Mouse (Mus musculus) lung, embryonic 16.5 days (tissue): ENCODE data around the gene Pex16. TPM values are rescaled to one million over a fixed set of nuclear protein-coding genes. Genes with fewer than 3 reads are reported as not detected.

ENCODE experiments used
- ATAC-seq: fragments of 200-750 bp; cut with Nextera tagmentation; 2 replicates; pipeline ENCODE4 v1.8.0; 2017; ENCODE audit warnings: low read depth, mild to moderate bottlenecking, moderate library complexity
- H3K27ac ChIP-seq: fragments of 300-500 bp; sonication (generic); 2 replicates; pipeline ENCODE4 v1.5.1; 2014; ENCODE audit warnings: mild to moderate bottlenecking, control low read depth, low read length
- H3K27me3 ChIP-seq: fragments of 300-500 bp; sonication (generic); 2 replicates; pipeline ENCODE4 v1.6.1; 2014; ENCODE audit warnings: low read depth, low read length, mixed read lengths; ENCODE audit not compliant: control insufficient read depth, insufficient read depth
- H3K36me3 ChIP-seq: fragments of 300-500 bp; sonication (generic); 2 replicates; pipeline ENCODE4 v1.6.1; 2014; ENCODE audit warnings: low read length; ENCODE audit not compliant: control insufficient read depth, insufficient read depth
- H3K4me1 ChIP-seq: fragments of 300-500 bp; sonication (generic); replicated peaks from 2 replicates; pipeline ENCODE4 v1.6.1; 2014; ENCODE audit warnings: low read length, mixed read lengths; ENCODE audit not compliant: control insufficient read depth, insufficient read depth
- H3K4me2 ChIP-seq: fragments of 300-500 bp; sonication (generic); 2 replicates; pipeline ENCODE4 v1.6.1; 2014; ENCODE audit warnings: low read depth, low read length, control low read depth
- H3K4me3 ChIP-seq: fragments of 300-500 bp; sonication (generic); 2 replicates; pipeline ENCODE4 v1.5.1; 2014; ENCODE audit warnings: mild to moderate bottlenecking, low read length, control low read depth
- H3K9ac ChIP-seq: fragments of 300-500 bp; sonication (generic); 2 replicates; pipeline ENCODE4 v1.6.1; 2014; ENCODE audit warnings: low read length, control low read depth
- H3K9me3 ChIP-seq: fragments of 300-500 bp; sonication (generic); 2 replicates; pipeline ENCODE4 v1.6.1; 2016; ENCODE audit warnings: low read length; ENCODE audit not compliant: control insufficient read depth
- whole genome bisulfite sequencing: fragments of 180-500 bp; shearing (Covaris S2); extraction: QIAGEN DNeasy Blood & Tissue Kit; methylation state at CpG from one replicate; pipeline ENCODE4 v1.1.7; 2014; 5-methylcytosine and 5-hydroxymethylcytosine counted together
- polyA plus RNA-seq: library from polyadenylated mRNA; unstranded; fragments of >200 nt; fragmentation: Nextera tagmentation; extraction: Ambion mirVana; gene quantifications from 2 replicates; pipeline ENCODE4 v1.2.1, GENCODE M21; 2015

The Pex16 gene
- polyA plus RNA-seq, 1 experiment from 2014 or later = 22.0 TPM

DNA sequence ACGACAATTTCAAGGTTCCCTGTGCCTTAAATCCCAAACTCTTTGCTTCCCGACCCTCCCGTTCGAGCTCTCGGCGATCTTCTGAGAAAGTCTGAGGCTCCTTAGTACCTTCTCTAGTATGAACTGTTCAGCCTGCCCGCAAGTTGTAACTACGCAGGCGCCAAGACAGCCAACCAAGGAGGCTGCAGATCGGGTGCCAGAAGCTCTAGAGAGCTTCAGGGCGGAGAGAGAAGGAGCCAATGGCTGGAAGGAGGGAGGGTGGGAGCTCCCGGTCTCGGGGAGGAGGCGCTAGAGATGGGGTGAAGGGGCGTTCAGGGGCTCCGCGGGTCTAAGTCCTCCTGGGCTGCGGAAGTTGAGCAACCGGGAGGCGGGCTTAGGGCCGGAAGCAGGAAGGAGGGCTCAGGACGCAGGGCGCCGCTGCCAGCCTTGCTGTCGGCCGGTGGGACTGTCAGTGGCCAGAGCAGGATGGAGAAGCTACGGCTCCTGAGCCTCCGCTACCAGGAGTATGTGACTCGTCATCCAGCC lies 685 bp downstream of the Pex16 start:
- under 1% methylated on average over 28 of the region's 29 CpGs for WGBS
- peaks cover 14% of the 10 kb centered on the region for H3K27me3 ChIP-seq
- peak overlapping the region; percentile 92 for H3K4me3 ChIP-seq
- H3K36me3 ChIP-seq = peaks cover 14% of the 10 kb centered on the region
- peaks cover 20% of the 10 kb centered on the region for H3K4me1 ChIP-seq
- ATAC-seq = peak; percentile 94
- peak overlapping the region; percentile 98 for H3K4me2 ChIP-seq
- H3K9me3 ChIP-seq = no peaks in the 10 kb centered on the region
- peak overlapping the region; percentile 84 for H3K9ac ChIP-seq
- H3K27ac ChIP-seq = peak overlapping the region; percentile 97

DNA sequence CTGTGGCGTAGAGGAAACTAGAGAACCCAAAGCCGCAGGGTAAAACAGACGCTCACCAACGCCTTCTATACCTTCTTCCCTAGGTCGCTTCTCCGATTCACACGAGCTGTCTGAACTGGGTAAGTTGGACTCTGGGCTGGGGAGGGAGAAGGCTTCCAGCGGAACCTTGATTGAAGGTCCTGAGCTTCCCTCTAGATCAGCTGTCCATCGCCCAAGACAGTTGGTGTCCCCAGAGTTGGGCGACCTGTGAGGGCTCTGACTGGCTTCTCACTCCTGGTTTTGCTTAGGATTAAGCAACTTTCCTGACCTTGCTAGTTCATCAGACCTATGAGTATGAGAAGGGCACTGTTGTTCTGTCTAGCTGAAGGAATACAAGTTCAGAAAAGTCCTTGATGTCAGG lies 1.3 kb downstream of the Pex16 start:
- Histone ChIP-seq H3K4me3 (peak overlapping the region; percentile 92), H3K4me2 (peak overlapping the region; percentile 98), H3K9me3 (no peaks in the 10 kb centered on the region), H3K4me1 (peaks cover 20% of the 10 kb centered on the region), H3K27ac (peak overlapping the region; percentile 97), H3K36me3 (peaks cover 14% of the 10 kb centered on the region), H3K27me3 (peaks cover 9% of the 10 kb centered on the region; the same call in 1 of the 2 replicates), H3K9ac (peak overlapping the region; percentile 84)
- no peak for ATAC-seq
- WGBS = 9% methylated on average over 10 of the region's 10 CpGs

DNA sequence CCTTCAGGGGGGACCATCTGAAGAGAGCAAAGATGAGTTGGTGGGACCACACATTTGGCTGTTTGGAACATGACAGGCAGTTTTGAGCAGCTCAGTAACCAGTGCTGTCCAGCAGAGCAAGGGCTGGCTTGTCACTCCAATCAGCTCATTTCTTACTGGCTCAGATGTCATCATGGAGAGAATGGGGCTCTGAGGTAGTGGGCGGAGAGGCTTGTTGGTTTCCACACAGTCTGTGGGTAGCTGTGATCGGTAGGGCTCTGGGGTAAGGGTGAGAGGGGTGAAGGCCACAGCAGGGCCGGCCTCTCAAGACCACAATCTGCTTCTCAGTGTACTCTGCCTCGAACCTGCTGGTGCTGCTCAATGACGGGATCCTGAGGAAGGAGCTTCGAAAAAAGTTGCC lies 1.8 kb downstream of the Pex16 start:
- 72% methylated on average over 6 of the region's 6 CpGs for WGBS
- Histone ChIP-seq H3K4me3 (peak overlapping the region; percentile 92; the same call in 1 of the 2 replicates), H3K9me3 (no peaks in the 10 kb centered on the region), H3K9ac (peak overlapping the region; percentile 84), H3K27ac (no peak overlapping the region), H3K27me3 (peaks cover 5% of the 10 kb centered on the region; the same call in 1 of the 2 replicates), H3K36me3 (peaks cover 17% of the 10 kb centered on the region), H3K4me1 (peaks cover 20% of the 10 kb centered on the region), H3K4me2 (peak overlapping the region; percentile 98)
- ATAC-seq = no peak

DNA sequence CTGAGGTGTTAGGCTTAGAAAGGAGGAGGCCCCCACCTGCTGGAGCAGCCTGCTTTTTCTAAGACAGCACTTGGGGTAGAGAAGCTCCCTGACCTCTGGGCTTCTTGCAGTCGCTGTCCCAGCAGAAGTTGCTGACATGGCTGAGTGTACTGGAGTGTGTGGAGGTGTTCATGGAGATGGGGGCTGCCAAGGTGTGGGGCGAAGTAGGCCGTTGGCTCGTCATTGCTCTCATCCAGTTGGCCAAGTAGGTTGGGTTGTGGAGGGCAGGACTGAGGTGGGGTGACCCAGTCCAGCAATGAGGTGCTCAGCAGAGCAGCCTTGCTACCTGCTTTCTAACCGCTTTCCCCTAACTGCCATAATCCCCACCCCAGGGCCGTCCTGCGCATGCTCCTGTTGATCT lies 2.8 kb downstream of the Pex16 start:
- Histone ChIP-seq H3K4me1 (peaks cover 18% of the 10 kb centered on the region), H3K27ac (no peak overlapping the region), H3K4me2 (no peak overlapping the region), H3K9ac (no peak overlapping the region), H3K27me3 (peaks cover under 1% of the 10 kb centered on the region; the same call in 1 of the 2 replicates), H3K36me3 (peaks cover 20% of the 10 kb centered on the region), H3K4me3 (no peak overlapping the region), H3K9me3 (no peaks in the 10 kb centered on the region)
- 89% methylated on average over 7 of the region's 7 CpGs for WGBS
- ATAC-seq = no peak

DNA sequence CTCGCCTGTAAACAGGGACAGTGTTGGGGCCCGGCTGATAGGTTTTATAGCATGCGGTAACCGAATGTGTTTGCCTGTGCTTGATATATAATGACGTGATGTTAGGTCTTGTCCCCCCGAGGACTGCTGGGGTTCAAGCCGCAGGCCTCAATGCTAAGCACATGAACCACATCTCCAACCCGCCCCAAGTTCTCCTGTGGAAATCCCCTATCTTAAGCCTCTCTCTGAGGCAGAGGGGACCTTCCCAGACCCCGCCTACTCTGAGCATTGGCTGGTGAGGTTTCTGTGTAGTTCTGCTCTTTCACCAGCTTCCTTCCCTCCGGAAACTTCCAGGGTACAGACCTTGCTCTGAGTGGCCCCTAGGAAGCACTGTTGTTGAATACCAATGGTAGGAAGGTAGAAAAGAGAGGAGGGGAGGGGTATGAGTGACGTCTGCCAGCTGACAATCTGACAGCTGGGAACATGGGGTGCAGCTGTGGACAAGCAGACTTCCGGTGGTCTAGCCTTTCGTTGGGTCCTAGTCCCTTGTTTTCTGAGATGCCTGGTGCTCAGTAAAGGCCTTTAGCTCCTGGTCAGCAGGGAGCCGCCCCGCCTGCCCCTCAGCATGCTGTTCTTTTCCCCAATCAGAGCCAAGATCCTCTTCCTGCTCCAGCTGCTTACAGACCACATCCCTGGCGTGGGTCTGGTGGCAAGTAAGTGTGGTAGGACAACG lies 5.5 kb downstream of the Pex16 start:
- H3K27ac ChIP-seq = no peak overlapping the region
- H3K27me3 ChIP-seq = no peaks in the 10 kb centered on the region
- no peak overlapping the region for H3K4me2 ChIP-seq
- H3K36me3 ChIP-seq = peaks cover 23% of the 10 kb centered on the region
- H3K4me3 ChIP-seq = no peak overlapping the region
- 71% methylated on average over 17 of the region's 17 CpGs for WGBS
- ATAC-seq = no peak
- no peak overlapping the region for H3K9ac ChIP-seq
- peaks cover 6% of the 10 kb centered on the region for H3K4me1 ChIP-seq
- no peaks in the 10 kb centered on the region for H3K9me3 ChIP-seq

DNA sequence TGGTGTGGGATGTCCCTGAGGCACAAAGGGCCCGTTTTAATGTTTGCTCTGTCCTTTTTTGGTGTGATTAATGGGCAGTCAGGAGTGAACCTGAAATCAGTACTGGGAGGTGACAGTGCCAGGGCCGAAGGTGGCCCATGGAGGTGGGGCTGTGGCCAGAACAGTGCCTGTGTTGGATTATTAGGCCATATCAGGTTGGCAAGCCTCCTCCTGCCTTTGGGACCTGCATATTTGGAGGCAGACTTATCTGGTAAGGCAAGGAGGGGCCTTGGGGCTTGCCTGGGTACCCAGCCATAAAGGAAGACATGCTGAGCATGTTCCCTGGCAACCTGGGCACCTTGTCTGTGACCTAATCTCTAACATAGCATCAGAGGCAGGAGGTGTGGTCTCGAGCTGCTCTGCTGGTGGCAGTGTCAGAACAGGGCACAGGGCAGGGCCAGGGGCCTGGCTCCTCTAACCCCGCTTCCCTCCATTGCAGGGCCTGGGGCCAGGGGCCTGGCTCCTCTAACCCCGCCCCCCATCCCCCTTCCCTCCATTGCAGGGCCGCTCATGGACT lies 6.1 kb downstream of the Pex16 start:
- Histone ChIP-seq H3K9me3 (no peaks in the 10 kb centered on the region), H3K4me3 (no peak overlapping the region), H3K9ac (no peak overlapping the region), H3K4me1 (peaks cover 6% of the 10 kb centered on the region), H3K4me2 (no peak overlapping the region), H3K27ac (no peak overlapping the region), H3K27me3 (no peaks in the 10 kb centered on the region), H3K36me3 (peaks cover 23% of the 10 kb centered on the region)
- WGBS = 64% methylated on average over 6 of the region's 6 CpGs
- ATAC-seq = no peak

DNA sequence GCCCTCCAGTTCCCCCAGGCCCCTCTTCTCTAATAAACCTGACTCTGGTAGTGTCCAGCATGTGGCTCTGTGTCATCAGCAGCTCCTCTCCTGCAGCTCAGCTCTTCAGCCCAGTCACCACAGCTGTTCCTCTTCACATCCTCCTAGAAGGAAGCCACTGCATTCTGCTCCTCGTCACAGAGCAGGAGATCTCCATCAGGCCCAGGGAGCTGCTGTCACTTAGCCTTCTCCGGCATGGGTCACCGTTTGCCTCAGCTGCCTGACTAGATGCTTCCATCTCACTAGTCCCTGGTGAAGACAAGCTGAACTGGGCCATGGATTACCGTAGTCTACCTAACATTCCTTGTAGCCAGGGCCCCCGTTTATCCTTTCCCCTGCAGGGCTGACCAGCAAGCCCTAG lies 6.7 kb downstream of the Pex16 start:
- no peak overlapping the region for H3K4me3 ChIP-seq
- WGBS = 73% methylated on average over 5 of the region's 5 CpGs
- no peak overlapping the region for H3K27ac ChIP-seq
- H3K36me3 ChIP-seq = peaks cover 25% of the 10 kb centered on the region
- H3K9me3 ChIP-seq = no peaks in the 10 kb centered on the region
- peaks cover under 1% of the 10 kb centered on the region for H3K4me1 ChIP-seq
- no peak overlapping the region for H3K9ac ChIP-seq
- no peaks in the 10 kb centered on the region for H3K27me3 ChIP-seq
- H3K4me2 ChIP-seq = no peak overlapping the region
- ATAC-seq = no peak; the same call in 1 of the 2 replicates

DNA sequence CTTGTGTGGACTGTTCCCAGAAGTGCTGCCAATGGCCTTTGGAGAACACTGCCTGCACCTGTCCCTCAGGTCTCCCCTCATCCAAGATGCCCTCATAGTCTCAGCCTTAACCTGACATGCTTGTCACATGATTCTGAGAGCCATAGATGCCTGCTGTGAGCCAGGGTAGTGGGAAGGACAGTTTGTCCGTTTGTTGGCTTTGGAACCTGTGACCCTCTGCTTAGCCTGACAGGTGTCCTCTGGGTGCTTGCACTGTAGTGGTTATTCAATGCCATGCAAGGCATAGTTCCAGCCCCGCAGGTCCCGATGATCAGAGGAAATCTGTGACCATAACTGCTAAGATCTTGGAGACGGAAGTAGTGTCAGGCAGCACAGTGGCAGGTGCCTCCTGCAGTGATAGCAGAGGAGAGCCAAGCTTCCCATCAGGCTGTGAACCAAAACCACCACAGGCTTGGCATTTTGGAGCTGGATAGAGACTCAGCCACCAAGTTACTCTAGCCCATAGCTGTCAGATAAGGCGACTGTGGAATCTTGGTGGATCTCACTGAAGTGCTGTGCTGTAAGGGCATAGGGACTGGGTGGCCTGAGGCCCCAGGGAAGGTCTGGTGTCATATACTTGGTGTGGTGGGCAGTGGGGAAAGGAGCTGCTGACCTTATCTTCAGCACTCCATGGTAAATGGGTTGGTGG lies 7.6 kb downstream of the Pex16 start, which contains the start of gene 1700029I15Rik:
Gene 1700029I15Rik (plus strand): TSS at position 638 of the 688 bp plus-strand sequence.
- Histone ChIP-seq H3K27ac (no peak within 1 kb of the TSS), H3K4me3 (no peak within 1 kb of the TSS), H3K9ac (no peak within 1 kb of the TSS), H3K9me3 (no peaks in the 10 kb centered on the region), H3K4me1 (no peaks in the 10 kb centered on the region), H3K36me3 (peaks cover 27% of the 10 kb centered on the region), H3K27me3 (no peaks in the 10 kb centered on the region), H3K4me2 (no peak within 1 kb of the TSS)
- ATAC-seq = no peak
- 87% methylated on average over 5 of the region's 5 CpGs for WGBS

DNA sequence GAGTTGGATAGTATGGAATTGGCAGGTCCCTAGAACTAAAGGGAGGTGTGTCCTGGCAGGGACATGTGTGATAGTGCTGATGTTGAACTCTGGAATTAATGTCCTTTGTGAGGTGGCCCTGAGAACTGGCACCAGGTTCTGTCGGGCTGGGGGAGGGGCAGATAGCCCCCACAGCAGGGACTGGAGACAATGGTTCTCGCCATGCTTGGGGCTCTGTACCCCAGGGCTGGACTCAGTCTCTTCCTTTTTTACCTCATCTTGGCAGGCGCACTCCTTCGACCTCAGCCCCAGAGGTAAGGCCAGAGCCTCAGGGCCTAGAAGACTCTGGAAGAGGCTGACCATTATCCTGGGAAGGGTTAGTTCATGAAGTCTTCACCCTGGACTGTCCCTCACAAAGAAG lies 8.3 kb downstream of the Pex16 start:
- Histone ChIP-seq H3K9me3 (no peaks in the 10 kb centered on the region), H3K4me1 (no peaks in the 10 kb centered on the region), H3K9ac (no peak overlapping the region), H3K27me3 (no peaks in the 10 kb centered on the region), H3K27ac (no peak overlapping the region), H3K4me3 (no peak overlapping the region), H3K36me3 (peaks cover 26% of the 10 kb centered on the region), H3K4me2 (no peak overlapping the region)
- 81% methylated on average over 4 of the region's 4 CpGs for WGBS
- no peak for ATAC-seq
